Mouse (Mus musculus) forebrain, embryonic 14.5 days (tissue): Measurements from ENCODE around the gene Usp19. TPM values are rescaled to one million over a fixed set of nuclear protein-coding genes. Genes with fewer than 3 reads are reported as not detected.
A peak's percentile ranks its signal among the peaks of the same experiment; 100 is the strongest.

Source experiments
- ATAC-seq: fragments of 200-750 bp; cut with Nextera tagmentation; 2 replicates; pipeline ENCODE4 v1.8.0; 2017; ENCODE audit warnings: mild to moderate bottlenecking, moderate library complexity
- DNase-seq: peaks from one replicate; pipeline ENCODE4 v3.0.0-alpha.2; 2015; ENCODE audit warnings: low spot score
- H3K27ac ChIP-seq: fragments of 300-500 bp; sonication (generic); 2 replicates; pipeline ENCODE4 v1.5.1; 2014; ENCODE audit warnings: low read depth, mild to moderate bottlenecking, control low read depth, low read length, moderate library complexity
- H3K27me3 ChIP-seq: fragments of 300-500 bp; sonication (generic); replicated peaks from 2 replicates; pipeline ENCODE4 v1.6.1; 2014; ENCODE audit warnings: low read length, control low read depth, mixed read lengths; ENCODE audit not compliant: control insufficient read depth, insufficient read depth
- H3K36me3 ChIP-seq: fragments of 300-500 bp; sonication (generic); 2 replicates; pipeline ENCODE4 v1.6.1; 2014; ENCODE audit warnings: low read length, control low read depth; ENCODE audit not compliant: control insufficient read depth, insufficient read depth
- H3K4me1 ChIP-seq: fragments of 300-500 bp; sonication (generic); 2 replicates; pipeline ENCODE4 v1.6.1; 2014; ENCODE audit warnings: antibody characterized with exemption, low read length, control low read depth; ENCODE audit not compliant: control insufficient read depth, insufficient read depth
- H3K4me2 ChIP-seq: fragments of 300-500 bp; sonication (generic); 2 replicates; pipeline ENCODE4 v1.6.1; 2014; ENCODE audit warnings: mild to moderate bottlenecking, control low read depth, low read length
- H3K4me3 ChIP-seq: fragments of 300-500 bp; sonication (generic); 2 replicates; pipeline ENCODE4 v1.5.1; 2014; ENCODE audit warnings: low read depth, low read length, control low read depth
- H3K9ac ChIP-seq: fragments of 300-500 bp; sonication (generic); 2 replicates; pipeline ENCODE4 v1.6.1; 2014; ENCODE audit warnings: mild to moderate bottlenecking, low read length, control low read depth, moderate library complexity
- H3K9me3 ChIP-seq: fragments of 300-500 bp; sonication (generic); replicated peaks from 2 replicates; pipeline ENCODE4 v1.6.1; 2016; ENCODE audit warnings: low read length, control low read depth, mixed read lengths; ENCODE audit not compliant: control insufficient read depth
- WGBS: fragments of 180-500 bp; shearing (Covaris S2); extraction: QIAGEN DNeasy Blood & Tissue Kit; methylation state at CpG from one replicate; pipeline ENCODE4 v1.1.7; 2014; 5-methylcytosine and 5-hydroxymethylcytosine counted together
- polyA plus RNA-seq: library from polyadenylated mRNA; unstranded; fragments of >200 nt; fragmentation: Nextera tagmentation; extraction: Ambion mirVana; gene quantifications from 2 replicates; pipeline ENCODE4 v1.2.1, GENCODE M21; 2014

The Usp19 gene
- polyA plus RNA-seq, 1 experiment from 2014 or later, result 48.0 TPM

- ATAC-seq (no peak), DNase-seq (no peak)
- no peaks in the 10 kb centered on the region for H3K9me3 ChIP-seq
- H3K27ac ChIP-seq, result 0 out of 2 replicates have a peak overlapping the region, but pooled peaks have one; percentile 96
- H3K9ac ChIP-seq, result no peak overlapping the region
- H3K27me3 ChIP-seq, result no peaks in the 10 kb centered on the region
- peaks cover 56% of the 10 kb centered on the region for H3K36me3 ChIP-seq
- 96% methylated on average over 20 of the region's 20 CpGs for WGBS
- H3K4me1 ChIP-seq, result peaks cover 15% of the 10 kb centered on the region
- no peak overlapping the region for H3K4me3 ChIP-seq
- no peak overlapping the region for H3K4me2 ChIP-seq
Measured at GRCm38 (mm10) chr9:108489215-108489614, 1.2 kb upstream of the Usp19 start.

- Histone ChIP-seq H3K9me3 (no peaks in the 10 kb centered on the region), H3K27ac (peak overlapping the region; percentile 96), H3K27me3 (no peaks in the 10 kb centered on the region), H3K4me2 (peak overlapping the region; percentile 94), H3K9ac (peak overlapping the region; percentile 96), H3K4me3 (peak overlapping the region; percentile 98), H3K4me1 (peaks cover 15% of the 10 kb centered on the region), H3K36me3 (peaks cover 63% of the 10 kb centered on the region)
- WGBS, result 68% methylated on average over 26 of the region's 26 CpGs
- DNase-seq (no peak), ATAC-seq (no peak; the same call in 1 of the 2 replicates)
Measured at GRCm38 (mm10) chr9:108489702-108490558, 472 bp upstream of the Usp19 start.

- no peak for DNase-seq
- no peaks in the 10 kb centered on the region for H3K27me3 ChIP-seq
- WGBS, result 12% methylated on average over 12 of the region's 12 CpGs
- H3K4me1 ChIP-seq, result peaks cover 15% of the 10 kb centered on the region
- peak overlapping the region; percentile 98 for H3K4me3 ChIP-seq
- peak overlapping the region; percentile 96 for H3K27ac ChIP-seq
- H3K9ac ChIP-seq, result peak overlapping the region; percentile 96
- no peak; the same call in 1 of the 2 replicates for ATAC-seq
- no peaks in the 10 kb centered on the region for H3K9me3 ChIP-seq
- H3K4me2 ChIP-seq, result peak overlapping the region; percentile 94
- peaks cover 73% of the 10 kb centered on the region for H3K36me3 ChIP-seq
Measured at GRCm38 (mm10) chr9:108491286-108491580, 831 bp downstream of the Usp19 start.

- no peak for ATAC-seq
- H3K4me2 ChIP-seq, result peak overlapping the region; percentile 94
- H3K4me3 ChIP-seq, result peak overlapping the region; percentile 98
- peaks cover 74% of the 10 kb centered on the region for H3K36me3 ChIP-seq
- no peaks in the 10 kb centered on the region for H3K9me3 ChIP-seq
- peak overlapping the region; percentile 96 for H3K9ac ChIP-seq
- DNase-seq, result no peak
- no peak overlapping the region for H3K27ac ChIP-seq
- WGBS, result 91% methylated on average over 16 of the region's 16 CpGs
- peaks cover 15% of the 10 kb centered on the region for H3K4me1 ChIP-seq
- H3K27me3 ChIP-seq, result no peaks in the 10 kb centered on the region
Measured at GRCm38 (mm10) chr9:108492043-108492750, 1.8 kb downstream of the Usp19 start.

GRCm38 (mm10) chr9:108493246-108493645 lies 2.8 kb downstream of the Usp19 start:
- ATAC-seq, result no peak

GRCm38 (mm10) chr9:108494146-108494825 lies 3.9 kb downstream of the Usp19 start:
- Histone ChIP-seq H3K4me2 (no peak overlapping the region), H3K4me3 (no peak overlapping the region), H3K27me3 (no peaks in the 10 kb centered on the region), H3K9me3 (no peaks in the 10 kb centered on the region), H3K36me3 (peaks cover 76% of the 10 kb centered on the region), H3K4me1 (peaks cover 15% of the 10 kb centered on the region), H3K9ac (no peak overlapping the region), H3K27ac (no peak overlapping the region)
- WGBS, result 96% methylated on average over 19 of the region's 19 CpGs
- DNase-seq, result no peak
- ATAC-seq, result no peak

More at GRCm38 (mm10) chr9:108493246-108493645, 2.8 kb downstream of the Usp19 start:
- Histone ChIP-seq H3K9ac (no peak overlapping the region), H3K9me3 (no peaks in the 10 kb centered on the region), H3K4me1 (peaks cover 15% of the 10 kb centered on the region), H3K27ac (no peak overlapping the region), H3K36me3 (peaks cover 76% of the 10 kb centered on the region), H3K4me2 (no peak overlapping the region), H3K4me3 (no peak overlapping the region), H3K27me3 (no peaks in the 10 kb centered on the region)
- no peak for DNase-seq
- WGBS, result 94% methylated on average over 8 of the region's 8 CpGs

GRCm38 (mm10) chr9:108494905-108495304 lies 4.5 kb downstream of the Usp19 start:
- Histone ChIP-seq H3K9ac (no peak overlapping the region), H3K9me3 (no peaks in the 10 kb centered on the region), H3K27me3 (no peaks in the 10 kb centered on the region), H3K4me3 (no peak overlapping the region), H3K27ac (no peak overlapping the region), H3K4me2 (no peak overlapping the region), H3K4me1 (peaks cover 15% of the 10 kb centered on the region), H3K36me3 (peaks cover 81% of the 10 kb centered on the region)
- no peak for ATAC-seq
- DNase-seq, result no peak
- 86% methylated on average over 10 of the region's 10 CpGs for WGBS

GRCm38 (mm10) chr9:108499231-108499630 lies 8.8 kb downstream of the Usp19 start:
- H3K9ac ChIP-seq, result no peak overlapping the region
- DNase-seq (no peak), ATAC-seq (no peak)
- no peak overlapping the region for H3K4me3 ChIP-seq
- H3K9me3 ChIP-seq, result no peaks in the 10 kb centered on the region
- H3K4me1 ChIP-seq, result no peaks in the 10 kb centered on the region
- peaks cover 91% of the 10 kb centered on the region for H3K36me3 ChIP-seq
- H3K27ac ChIP-seq, result no peak overlapping the region
- no peaks in the 10 kb centered on the region for H3K27me3 ChIP-seq
- WGBS, result 93% methylated on average over 7 of the region's 7 CpGs
- no peak overlapping the region for H3K4me2 ChIP-seq
